Mouse (Mus musculus): ENCODE measurements around the gene H1f0. TPM values are rescaled to one million over a fixed set of nuclear protein-coding genes. Genes with fewer than 3 reads are reported as not detected.
A peak's percentile ranks its signal among the peaks of the same experiment; 100 is the strongest.

Gene H1f0
- polyA plus RNA-seq, 1 experiment from 2014 or later, result 315 TPM

GRCm38 (mm10) chr15:79052366-79052765 is 24.1 kb downstream of the H1f0 start:
- no peak overlapping the region for H3K27ac ChIP-seq (ENCODE audit: low read length)

GRCm38 (mm10) chr15:79056601-79057000 is 28.4 kb downstream of the H1f0 start:
- Histone ChIP-seq H3K27ac (ENCODE audit: low read length) (no peak overlapping the region), H3K36me3 (ENCODE audit: control insufficient read depth, insufficient read depth) (peaks cover 59% of the 10 kb centered on the region), H3K4me3 (ENCODE audit: low read length) (no peak overlapping the region), H3K9me3 (replicated peaks; ENCODE audit: control insufficient read depth, low read length) (no peaks in the 10 kb centered on the region), H3K9ac (ENCODE audit: low read length) (no peak overlapping the region), H3K27me3 (ENCODE audit: control insufficient read depth, insufficient read depth, low read length) (no peaks in the 10 kb centered on the region), H3K4me1 (ENCODE audit: control insufficient read depth, insufficient read depth, low read length) (peaks cover 7% of the 10 kb centered on the region), H3K4me2 (ENCODE audit: low read depth, low read length) (no peak overlapping the region)
- no peak for ATAC-seq (replicated peaks; ENCODE audit: extremely low read depth, insufficient read depth, low FRiP score)
- WGBS, result 89% methylated on average over 7 of the region's 7 CpGs

More at GRCm38 (mm10) chr15:79052366-79052765, 24.1 kb downstream of the H1f0 start:
- no peak overlapping the region for H3K4me3 ChIP-seq (ENCODE audit: low read length)
- no peaks in the 10 kb centered on the region for H3K9me3 ChIP-seq (replicated peaks; ENCODE audit: control insufficient read depth, low read length)
- 0 out of 2 replicates have a peak, but pooled peaks cover 2% of the 10 kb centered on the region for H3K27me3 ChIP-seq (ENCODE audit: control insufficient read depth, insufficient read depth, low read length)
- no peak overlapping the region for H3K4me2 ChIP-seq (ENCODE audit: low read depth, low read length)
- no peak for ATAC-seq (replicated peaks; ENCODE audit: extremely low read depth, insufficient read depth, low FRiP score)
- H3K4me1 ChIP-seq (ENCODE audit: control insufficient read depth, insufficient read depth, low read length), result no peaks in the 10 kb centered on the region
- peaks cover 42% of the 10 kb centered on the region for H3K36me3 ChIP-seq (ENCODE audit: control insufficient read depth, insufficient read depth)
- H3K9ac ChIP-seq (ENCODE audit: low read length), result no peak overlapping the region
- 82% methylated on average over 2 of the region's 2 CpGs for WGBS

- Histone ChIP-seq H3K36me3 (ENCODE audit: control insufficient read depth, insufficient read depth) (peaks cover 53% of the 10 kb centered on the region), H3K4me3 (ENCODE audit: low read length) (no peak overlapping the region), H3K9ac (ENCODE audit: low read length) (no peak overlapping the region), H3K4me1 (ENCODE audit: control insufficient read depth, insufficient read depth, low read length) (peaks cover 13% of the 10 kb centered on the region), H3K4me2 (ENCODE audit: low read depth, low read length) (no peak overlapping the region), H3K27me3 (ENCODE audit: control insufficient read depth, insufficient read depth, low read length) (no peaks in the 10 kb centered on the region), H3K9me3 (replicated peaks; ENCODE audit: control insufficient read depth, low read length) (no peaks in the 10 kb centered on the region), H3K27ac (ENCODE audit: low read length) (no peak overlapping the region)
- WGBS, result 80% methylated on average over 6 of the region's 6 CpGs
- ATAC-seq (replicated peaks; ENCODE audit: extremely low read depth, insufficient read depth, low FRiP score), result no peak
These were observed 29.6 kb downstream of the H1f0 start for GRCm38 (mm10) chr15:79057850-79058249.

- Histone ChIP-seq H3K9me3 (replicated peaks; ENCODE audit: control insufficient read depth, low read length) (no peaks in the 10 kb centered on the region), H3K27ac (ENCODE audit: low read length) (no peak overlapping the region), H3K36me3 (ENCODE audit: control insufficient read depth, insufficient read depth) (peaks cover 24% of the 10 kb centered on the region), H3K9ac (ENCODE audit: low read length) (0 out of 2 replicates have a peak overlapping the region, but pooled peaks have one; percentile 18), H3K4me1 (ENCODE audit: control insufficient read depth, insufficient read depth, low read length) (peaks cover 17% of the 10 kb centered on the region), H3K4me2 (ENCODE audit: low read depth, low read length) (peak overlapping the region; percentile 17; the same call in 1 of the 2 replicates), H3K4me3 (ENCODE audit: low read length) (no peak overlapping the region), H3K27me3 (ENCODE audit: control insufficient read depth, insufficient read depth, low read length) (no peaks in the 10 kb centered on the region)
- no peak for ATAC-seq (replicated peaks; ENCODE audit: extremely low read depth, insufficient read depth, low FRiP score)
- WGBS, result 74% methylated on average over 14 of the region's 14 CpGs
These were observed 32.8 kb downstream of the H1f0 start for GRCm38 (mm10) chr15:79060887-79061565.

- H3K4me1 ChIP-seq (ENCODE audit: control insufficient read depth, insufficient read depth, low read length), result peaks cover 17% of the 10 kb centered on the region
- no peaks in the 10 kb centered on the region for H3K9me3 ChIP-seq (replicated peaks; ENCODE audit: control insufficient read depth, low read length)
These were observed 34.3 kb downstream of the H1f0 start, which contains the start of gene Ankrd54 for GRCm38 (mm10) chr15:79062376-79063159. Gene Ankrd54, minus strand, starts transcription at chr15:79062893.

GRCm38 (mm10) chr15:79063160-79063740 is 35.0 kb downstream of the H1f0 start:
- Histone ChIP-seq H3K9me3 (replicated peaks; ENCODE audit: control insufficient read depth, low read length) (no peaks in the 10 kb centered on the region), H3K4me2 (ENCODE audit: low read depth, low read length) (peak overlapping the region; percentile 80), H3K4me3 (ENCODE audit: low read length) (peak overlapping the region; percentile 51), H3K27me3 (ENCODE audit: control insufficient read depth, insufficient read depth, low read length) (no peaks in the 10 kb centered on the region), H3K36me3 (ENCODE audit: control insufficient read depth, insufficient read depth) (peaks cover 12% of the 10 kb centered on the region), H3K9ac (ENCODE audit: low read length) (peak overlapping the region; percentile 71), H3K27ac (ENCODE audit: low read length) (no peak overlapping the region), H3K4me1 (ENCODE audit: control insufficient read depth, insufficient read depth, low read length) (peaks cover 17% of the 10 kb centered on the region)
- 9% methylated on average over 14 of the region's 14 CpGs for WGBS
- no peak for ATAC-seq (replicated peaks; ENCODE audit: extremely low read depth, insufficient read depth, low FRiP score)

More at GRCm38 (mm10) chr15:79062376-79063159, 34.3 kb downstream of the H1f0 start, which contains the start of gene Ankrd54:
- no peaks in the 10 kb centered on the region for H3K27me3 ChIP-seq (ENCODE audit: control insufficient read depth, insufficient read depth, low read length)
- H3K4me3 ChIP-seq (ENCODE audit: low read length), result peak within 1 kb of the TSS; percentile 73
- peak; percentile 100 for ATAC-seq (replicated peaks; ENCODE audit: extremely low read depth, insufficient read depth, low FRiP score)
- under 1% methylated on average over 80 of the region's 80 CpGs for WGBS
- peaks cover 16% of the 10 kb centered on the region for H3K36me3 ChIP-seq (ENCODE audit: control insufficient read depth, insufficient read depth)
- peak within 1 kb of the TSS; percentile 72 for H3K27ac ChIP-seq (ENCODE audit: low read length)
- H3K9ac ChIP-seq (ENCODE audit: low read length), result peak within 1 kb of the TSS; percentile 88
- peak within 1 kb of the TSS; percentile 86 for H3K4me2 ChIP-seq (ENCODE audit: low read depth, low read length)

GRCm38 (mm10) chr15:79065086-79065770 is 37.0 kb downstream of the H1f0 start:
- H3K4me2 ChIP-seq (ENCODE audit: low read depth, low read length), result no peak overlapping the region
- WGBS, result 54% methylated on average over 8 of the region's 8 CpGs
- no peaks in the 10 kb centered on the region for H3K36me3 ChIP-seq (ENCODE audit: control insufficient read depth, insufficient read depth)
- H3K4me3 ChIP-seq (ENCODE audit: low read length), result no peak overlapping the region
- H3K27me3 ChIP-seq (ENCODE audit: control insufficient read depth, insufficient read depth, low read length), result no peaks in the 10 kb centered on the region
- ATAC-seq (replicated peaks; ENCODE audit: extremely low read depth, insufficient read depth, low FRiP score), result no peak
- no peak overlapping the region for H3K27ac ChIP-seq (ENCODE audit: low read length)
- peaks cover 17% of the 10 kb centered on the region for H3K4me1 ChIP-seq (ENCODE audit: control insufficient read depth, insufficient read depth, low read length)
- no peaks in the 10 kb centered on the region for H3K9me3 ChIP-seq (replicated peaks; ENCODE audit: control insufficient read depth, low read length)
- H3K9ac ChIP-seq (ENCODE audit: low read length), result no peak overlapping the region

GRCm38 (mm10) chr15:79066276-79066675 is 38.0 kb downstream of the H1f0 start:
- no peaks in the 10 kb centered on the region for H3K27me3 ChIP-seq (ENCODE audit: control insufficient read depth, insufficient read depth, low read length)

More at GRCm38 (mm10) chr15:79066276-79066675, 38.0 kb downstream of the H1f0 start:
- H3K4me1 ChIP-seq (ENCODE audit: control insufficient read depth, insufficient read depth, low read length), result peaks cover 13% of the 10 kb centered on the region
- no peak overlapping the region for H3K9ac ChIP-seq (ENCODE audit: low read length)
- H3K9me3 ChIP-seq (replicated peaks; ENCODE audit: control insufficient read depth, low read length), result no peaks in the 10 kb centered on the region
- ATAC-seq (replicated peaks; ENCODE audit: extremely low read depth, insufficient read depth, low FRiP score), result no peak
- WGBS, result 50% methylated on average over 2 of the region's 2 CpGs
- no peak overlapping the region for H3K27ac ChIP-seq (ENCODE audit: low read length)
- H3K4me3 ChIP-seq (ENCODE audit: low read length), result no peak overlapping the region
- no peaks in the 10 kb centered on the region for H3K36me3 ChIP-seq (ENCODE audit: control insufficient read depth, insufficient read depth)
- no peak overlapping the region for H3K4me2 ChIP-seq (ENCODE audit: low read depth, low read length)

Measured in heart, embryonic 16.5 days (tissue).